Mouse (Mus musculus) heart, embryonic 16.5 days (tissue): ENCODE measurements around the gene Alad. TPM values are rescaled to one million over a fixed set of nuclear protein-coding genes. Genes with fewer than 3 reads are reported as not detected.
A peak's percentile ranks its signal among the peaks of the same experiment; 100 is the strongest.

Experiments used
- ATAC-seq: fragments of 200-750 bp; cut with Nextera tagmentation; replicated peaks from 2 replicates; pipeline ENCODE4 v1.8.0; 2017; ENCODE audit warnings: moderate number of reproducible peaks; ENCODE audit not compliant: insufficient read depth, low FRiP score; ENCODE audit errors: extremely low read depth
- H3K27ac ChIP-seq: fragments of 300-500 bp; sonication (generic); 2 replicates; pipeline ENCODE4 v1.5.1; 2014; ENCODE audit warnings: mild to moderate bottlenecking, low read length, control low read depth, moderate library complexity
- H3K27me3 ChIP-seq: fragments of 300-500 bp; sonication (generic); 2 replicates; pipeline ENCODE4 v1.6.1; 2014; ENCODE audit warnings: low read length, mixed read lengths; ENCODE audit not compliant: control insufficient read depth, insufficient read depth
- H3K36me3 ChIP-seq: fragments of 300-500 bp; sonication (generic); 2 replicates; pipeline ENCODE4 v1.6.1; 2014; ENCODE audit not compliant: control insufficient read depth, insufficient read depth
- H3K4me1 ChIP-seq: fragments of 300-500 bp; sonication (generic); 2 replicates; pipeline ENCODE4 v1.6.1; 2014; ENCODE audit warnings: low read length, mixed read lengths; ENCODE audit not compliant: control insufficient read depth, insufficient read depth
- H3K4me2 ChIP-seq: fragments of 300-500 bp; sonication (generic); 2 replicates; pipeline ENCODE4 v1.6.1; 2014; ENCODE audit warnings: low read depth, mild to moderate bottlenecking, control low read depth, low read length
- H3K4me3 ChIP-seq: fragments of 300-500 bp; sonication (generic); 2 replicates; pipeline ENCODE4 v1.5.1; 2014; ENCODE audit warnings: mild to moderate bottlenecking, control low read depth, low read length
- H3K9ac ChIP-seq: fragments of 300-500 bp; sonication (generic); 2 replicates; pipeline ENCODE4 v1.6.1; 2014; ENCODE audit warnings: low read length, control low read depth
- H3K9me3 ChIP-seq: fragments of 300-500 bp; sonication (generic); replicated peaks from 2 replicates; pipeline ENCODE4 v1.6.1; 2016; ENCODE audit warnings: low read length; ENCODE audit not compliant: control insufficient read depth
- WGBS: fragments of 180-500 bp; shearing (Covaris S2); extraction: QIAGEN DNeasy Blood & Tissue Kit; methylation state at CpG from one replicate; pipeline ENCODE4 v1.1.7; 2014; 5-methylcytosine and 5-hydroxymethylcytosine counted together
- polyA plus RNA-seq: library from polyadenylated mRNA; unstranded; fragments of >200 nt; fragmentation: Nextera tagmentation; extraction: Ambion mirVana; gene quantifications from 2 replicates; pipeline ENCODE4 v1.2.1, GENCODE M21; 2015

Alad gene
- polyA plus RNA-seq, 1 experiment from 2014 or later = 57.6 TPM

DNA sequence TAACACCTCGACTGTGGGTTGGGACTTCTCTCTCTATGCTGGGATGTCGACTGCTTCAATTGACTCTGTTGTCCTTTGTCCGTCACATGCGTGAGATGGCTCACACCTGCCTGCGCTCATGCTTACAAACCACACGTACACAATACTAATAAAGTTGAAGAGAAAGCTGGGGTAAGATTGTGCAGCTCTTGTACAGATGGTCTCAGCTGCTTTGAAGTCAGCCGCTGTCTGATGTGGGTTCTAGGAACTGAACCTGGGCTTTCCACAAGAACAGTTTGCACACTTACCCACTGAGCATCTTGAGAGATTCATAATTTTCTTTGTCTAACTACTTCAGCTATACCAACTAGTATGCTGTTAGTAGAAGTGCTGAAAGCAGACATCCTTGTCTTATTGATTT lies 32.2 kb upstream of the Alad start:
- Histone ChIP-seq H3K36me3 (no peaks in the 10 kb centered on the region), H3K4me2 (no peak overlapping the region), H3K27ac (no peak overlapping the region), H3K4me3 (no peak overlapping the region), H3K27me3 (no peaks in the 10 kb centered on the region), H3K9me3 (no peaks in the 10 kb centered on the region), H3K9ac (no peak overlapping the region), H3K4me1 (no peaks in the 10 kb centered on the region)
- 73% methylated on average over 7 of the region's 7 CpGs for WGBS
- ATAC-seq = no peak

DNA sequence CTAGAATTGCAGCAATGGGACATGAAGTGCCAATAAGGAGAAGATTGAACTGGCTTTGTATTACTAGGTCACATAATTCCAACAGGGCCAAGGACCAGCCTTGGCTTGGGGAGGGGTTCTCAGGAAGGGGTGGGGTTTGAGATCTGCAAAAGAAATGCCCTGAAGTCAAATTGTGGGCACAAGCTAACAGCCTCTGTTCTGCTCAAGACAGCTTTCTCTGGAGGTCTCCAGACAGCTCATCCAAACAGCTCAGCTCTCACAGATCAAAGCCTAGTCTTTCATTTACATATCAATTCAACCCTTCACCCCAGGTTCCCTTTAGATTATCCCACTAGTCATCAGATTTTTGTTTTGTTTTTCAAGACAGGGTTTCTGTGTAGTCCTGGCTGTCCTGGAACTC lies 25.1 kb upstream of the Alad start:
- no peaks in the 10 kb centered on the region for H3K9me3 ChIP-seq
- H3K9ac ChIP-seq = no peak overlapping the region
- H3K27ac ChIP-seq = no peak overlapping the region
- ATAC-seq = no peak
- no peaks in the 10 kb centered on the region for H3K4me1 ChIP-seq
- H3K27me3 ChIP-seq = no peaks in the 10 kb centered on the region
- no peak overlapping the region for H3K4me2 ChIP-seq
- H3K36me3 ChIP-seq = no peaks in the 10 kb centered on the region
- no peak overlapping the region for H3K4me3 ChIP-seq

DNA sequence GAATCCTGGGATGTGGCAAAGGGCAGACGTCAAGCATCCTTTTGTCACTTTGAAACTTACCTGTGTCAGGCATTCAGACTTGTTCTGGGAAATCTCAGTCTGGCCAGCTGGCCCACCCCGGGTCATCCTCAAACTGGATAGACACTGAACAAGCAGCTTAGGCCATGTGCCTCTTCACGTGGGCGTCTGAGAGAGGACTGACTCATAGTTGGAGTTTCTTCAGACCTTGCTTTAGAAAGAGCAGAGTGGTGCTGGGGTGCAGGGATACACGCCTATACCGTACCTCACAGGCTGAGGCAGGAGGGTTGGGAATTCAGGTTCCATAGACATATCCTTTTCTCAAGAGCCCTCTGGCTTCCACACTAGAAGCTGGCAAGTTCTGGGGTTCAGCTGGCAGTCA lies 24.1 kb upstream of the Alad start:
- Histone ChIP-seq H3K4me1 (no peaks in the 10 kb centered on the region), H3K27me3 (no peaks in the 10 kb centered on the region), H3K36me3 (no peaks in the 10 kb centered on the region), H3K9ac (no peak overlapping the region), H3K27ac (no peak overlapping the region), H3K9me3 (no peaks in the 10 kb centered on the region), H3K4me3 (no peak overlapping the region), H3K4me2 (no peak overlapping the region)
- ATAC-seq = no peak
- 72% methylated on average over 6 of the region's 6 CpGs for WGBS

DNA sequence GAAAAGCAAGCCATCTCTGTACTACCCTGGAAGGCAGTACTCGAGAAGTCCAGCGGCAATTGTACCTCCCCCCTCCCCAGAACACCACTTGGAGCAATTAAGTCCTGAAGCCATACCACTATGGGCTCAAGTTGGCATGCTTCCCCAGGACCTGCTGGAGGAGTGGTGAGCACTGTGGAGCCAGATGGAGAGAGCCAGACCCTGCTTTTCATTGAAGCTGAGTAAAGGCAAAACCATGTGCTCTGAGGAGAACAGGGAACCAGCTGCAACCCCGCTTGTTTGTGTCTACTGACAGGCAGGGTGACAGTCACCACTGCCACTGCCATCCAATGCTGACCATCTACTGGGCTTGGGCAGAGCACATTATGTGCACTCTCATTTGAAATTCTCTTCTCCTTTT lies 22.1 kb upstream of the Alad start:
- H3K9ac ChIP-seq = no peak overlapping the region
- 63% methylated on average over 3 of the region's 3 CpGs for WGBS
- H3K4me2 ChIP-seq = no peak overlapping the region
- no peak overlapping the region for H3K4me3 ChIP-seq
- no peaks in the 10 kb centered on the region for H3K4me1 ChIP-seq
- H3K36me3 ChIP-seq = no peaks in the 10 kb centered on the region
- H3K9me3 ChIP-seq = no peaks in the 10 kb centered on the region
- H3K27me3 ChIP-seq = no peaks in the 10 kb centered on the region
- ATAC-seq = no peak
- H3K27ac ChIP-seq = no peak overlapping the region

DNA sequence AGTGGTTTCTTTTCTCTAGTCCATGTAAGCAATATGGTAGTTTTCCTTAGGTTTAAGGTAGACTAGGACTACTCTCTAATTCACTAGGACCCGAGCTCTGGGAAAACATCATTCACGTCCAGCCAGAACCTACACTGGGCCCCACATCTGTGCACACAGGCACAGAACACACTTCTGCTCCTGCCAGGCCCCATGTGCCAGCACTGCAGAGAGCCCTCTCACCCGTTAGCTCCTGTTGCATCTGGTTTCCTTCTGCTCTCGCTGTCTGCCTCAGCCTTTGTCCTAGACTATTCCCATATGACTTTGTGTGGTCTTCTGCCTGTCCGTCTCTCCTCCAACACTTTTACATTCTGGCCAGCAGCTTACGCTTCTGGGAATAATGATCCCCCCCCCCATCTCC lies 14.0 kb upstream of the Alad start:
- ATAC-seq = no peak
- H3K4me3 ChIP-seq = no peak overlapping the region
- H3K9ac ChIP-seq = no peak overlapping the region
- H3K4me2 ChIP-seq = no peak overlapping the region
- no peaks in the 10 kb centered on the region for H3K9me3 ChIP-seq
- H3K27ac ChIP-seq = no peak overlapping the region
- H3K27me3 ChIP-seq = no peaks in the 10 kb centered on the region
- 72% methylated on average over 6 of the region's 6 CpGs for WGBS
- no peaks in the 10 kb centered on the region for H3K4me1 ChIP-seq
- H3K36me3 ChIP-seq = no peaks in the 10 kb centered on the region

DNA sequence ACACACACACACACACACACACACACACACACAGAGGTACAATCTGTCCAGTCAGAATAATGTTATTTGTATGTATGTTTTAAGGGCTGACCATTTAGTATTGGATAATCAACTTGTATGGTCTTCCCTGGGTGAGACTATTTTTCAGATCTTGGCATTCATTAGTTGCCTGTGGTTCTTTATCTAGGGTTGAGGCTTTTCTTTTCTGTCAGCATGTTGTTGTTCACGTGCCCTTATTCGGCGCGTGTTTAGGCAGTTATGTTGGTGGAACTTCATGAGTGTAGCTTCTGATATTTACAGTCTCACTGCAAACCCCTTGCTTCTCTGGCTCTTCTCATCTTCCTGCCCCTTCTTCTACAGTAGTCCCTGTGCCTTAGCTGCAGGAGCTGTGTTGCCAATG lies 7.9 kb upstream of the Alad start:
- peaks cover 9% of the 10 kb centered on the region for H3K4me1 ChIP-seq
- ATAC-seq = no peak

DNA sequence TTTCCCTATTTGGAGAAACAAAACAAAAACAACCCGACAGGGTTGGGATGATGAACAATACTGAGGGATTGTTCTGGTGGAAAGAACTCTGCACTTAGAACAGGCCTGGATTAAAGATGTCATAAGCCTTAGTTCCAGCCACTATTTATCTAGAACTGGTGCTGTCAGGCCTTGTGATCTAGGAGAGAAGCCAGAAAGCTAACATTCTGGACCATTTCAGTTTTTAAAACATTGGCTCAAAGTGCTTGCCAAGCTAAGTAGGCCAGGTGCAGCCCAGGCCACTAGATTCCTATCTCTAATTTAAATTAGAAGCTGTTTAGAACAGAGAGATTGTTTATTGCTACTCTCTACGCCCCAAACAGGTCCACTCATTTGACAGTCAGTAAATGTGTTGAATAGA lies 6.5 kb upstream of the Alad start:
- no peaks in the 10 kb centered on the region for H3K9me3 ChIP-seq
- no peak overlapping the region for H3K4me3 ChIP-seq
- peaks cover 9% of the 10 kb centered on the region for H3K4me1 ChIP-seq
- H3K36me3 ChIP-seq = peaks cover 7% of the 10 kb centered on the region
- no peak for ATAC-seq
- H3K27me3 ChIP-seq = no peaks in the 10 kb centered on the region
- no peak overlapping the region for H3K9ac ChIP-seq
- no peak overlapping the region for H3K4me2 ChIP-seq
- no peak overlapping the region for H3K27ac ChIP-seq
- WGBS = 69% methylated on average over 2 of the region's 2 CpGs

More for the DNA sequence above, 7.9 kb upstream of the Alad start:
- Histone ChIP-seq H3K4me2 (no peak overlapping the region), H3K9ac (no peak overlapping the region), H3K4me3 (no peak overlapping the region), H3K9me3 (no peaks in the 10 kb centered on the region), H3K27me3 (no peaks in the 10 kb centered on the region), H3K27ac (no peak overlapping the region), H3K36me3 (peaks cover 4% of the 10 kb centered on the region)
- WGBS = 69% methylated on average over 4 of the region's 4 CpGs

DNA sequence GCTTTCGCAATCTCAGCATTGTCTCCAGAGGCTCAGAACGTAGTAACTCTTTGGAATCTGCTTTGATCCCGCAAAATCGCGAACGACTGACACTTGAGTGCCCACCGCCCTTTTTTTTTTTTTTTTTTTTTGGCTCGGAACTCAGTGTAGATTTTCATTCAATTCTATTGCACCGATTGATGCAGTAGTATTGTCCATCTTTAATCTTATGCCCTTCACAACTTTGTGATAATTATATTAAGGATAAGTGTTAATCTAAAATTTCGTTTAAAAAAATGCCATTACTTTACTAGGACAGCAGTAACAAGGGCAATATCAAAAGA lies 5.7 kb upstream of the Alad start:
- WGBS = under 1% methylated on average over 10 of the region's 10 CpGs

DNA sequence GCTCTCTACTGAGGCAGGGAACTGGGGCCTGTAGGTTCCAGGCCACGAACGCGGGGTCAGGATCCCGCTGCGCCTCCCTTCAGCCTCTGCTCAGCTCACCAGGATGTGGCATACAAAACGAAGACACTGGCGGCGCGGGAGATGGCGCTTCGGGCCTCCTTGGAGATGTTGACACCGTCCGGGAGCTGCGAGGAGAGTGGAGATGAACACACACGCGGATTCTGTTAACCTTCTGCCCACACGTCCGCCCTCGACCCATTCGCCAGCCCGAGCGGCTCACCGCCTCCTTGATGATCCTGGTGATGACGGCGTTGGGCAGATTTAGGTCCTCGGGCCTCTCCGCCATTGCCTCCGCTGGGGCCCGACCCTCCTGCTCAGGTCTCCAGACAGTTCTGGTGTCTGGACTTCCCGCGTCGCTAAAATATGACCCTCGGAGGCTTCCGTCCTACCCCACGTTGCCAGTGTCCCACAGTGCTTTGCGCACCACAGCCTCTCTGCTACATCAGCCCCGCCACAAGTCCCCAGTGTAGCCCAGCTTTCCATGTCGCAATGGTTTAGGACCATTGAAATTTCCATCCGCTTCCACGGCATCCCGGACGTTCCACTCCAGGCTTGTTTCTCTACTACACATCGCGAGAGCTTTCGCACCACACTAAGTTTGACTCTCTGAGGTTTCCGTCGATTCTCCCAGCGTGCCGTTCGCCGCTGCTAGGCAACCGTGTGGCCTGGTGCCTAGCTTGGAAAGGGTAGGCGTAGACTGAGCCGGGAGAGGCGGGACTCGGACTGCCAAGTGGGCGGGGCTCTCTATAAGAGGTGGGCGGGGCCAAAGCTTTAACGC lies 5.2 kb upstream of the Alad start, which contains the start of the genes Pole3 and 4933430I17Rik:
Gene Pole3, minus strand, starts transcription at position 418 of the 838 bp plus-strand sequence.
Gene 4933430I17Rik, plus strand, starts transcription at position 719 of the 838 bp plus-strand sequence.
- peak; percentile 99 for ATAC-seq
- Histone ChIP-seq H3K9ac (peak within 1 kb of the TSS; percentile 87), H3K4me2 (peak within 1 kb of the TSS; percentile 88), H3K9me3 (no peaks in the 10 kb centered on the region), H3K27me3 (no peaks in the 10 kb centered on the region), H3K4me3 (peak within 1 kb of the TSS; percentile 88), H3K4me1 (peaks cover 9% of the 10 kb centered on the region), H3K27ac (peak within 1 kb of the TSS; percentile 93), H3K36me3 (peaks cover 7% of the 10 kb centered on the region)
- under 1% methylated on average over 59 of the region's 59 CpGs for WGBS

More for the DNA sequence above, 5.7 kb upstream of the Alad start:
- Histone ChIP-seq H3K4me1 (peaks cover 9% of the 10 kb centered on the region), H3K27me3 (no peaks in the 10 kb centered on the region), H3K4me3 (peak overlapping the region; percentile 88), H3K9me3 (no peaks in the 10 kb centered on the region), H3K36me3 (peaks cover 7% of the 10 kb centered on the region), H3K27ac (no peak overlapping the region), H3K9ac (peak overlapping the region; percentile 51; the same call in 1 of the 2 replicates), H3K4me2 (peak overlapping the region; percentile 59)
- no peak for ATAC-seq
